Mouse (Mus musculus) heart, postnatal 10 days (tissue): ENCODE measurements around the gene Pid1. TPM values are rescaled to one million over a fixed set of nuclear protein-coding genes. Genes with fewer than 3 reads are reported as not detected.
"Not testable (repeated sequence)": the region's sequence is repeated elsewhere in the genome, so short reads cannot be mapped to it uniquely, and the experiment has no call there.

Experiments used
- DNase-seq, 2 experiments: peaks; one replicate each; pipeline ENCODE4 v3.0.0; 2021
- intact Hi-C: fragments of 180-260 bp; cut with DNase I; formaldehyde crosslinking; loops from one replicate; pipeline ENCODE4 v1.15.1; 2025
- total RNA-seq, 2 experiments: library from RNA; stranded (reverse); gene quantifications; 2 replicates each; pipeline ENCODE4 v1.2.3; 2021

Gene Pid1
- total RNA-seq, 2 experiments from 2014 or later, result 14.2 to 15.5 TPM

DNA sequence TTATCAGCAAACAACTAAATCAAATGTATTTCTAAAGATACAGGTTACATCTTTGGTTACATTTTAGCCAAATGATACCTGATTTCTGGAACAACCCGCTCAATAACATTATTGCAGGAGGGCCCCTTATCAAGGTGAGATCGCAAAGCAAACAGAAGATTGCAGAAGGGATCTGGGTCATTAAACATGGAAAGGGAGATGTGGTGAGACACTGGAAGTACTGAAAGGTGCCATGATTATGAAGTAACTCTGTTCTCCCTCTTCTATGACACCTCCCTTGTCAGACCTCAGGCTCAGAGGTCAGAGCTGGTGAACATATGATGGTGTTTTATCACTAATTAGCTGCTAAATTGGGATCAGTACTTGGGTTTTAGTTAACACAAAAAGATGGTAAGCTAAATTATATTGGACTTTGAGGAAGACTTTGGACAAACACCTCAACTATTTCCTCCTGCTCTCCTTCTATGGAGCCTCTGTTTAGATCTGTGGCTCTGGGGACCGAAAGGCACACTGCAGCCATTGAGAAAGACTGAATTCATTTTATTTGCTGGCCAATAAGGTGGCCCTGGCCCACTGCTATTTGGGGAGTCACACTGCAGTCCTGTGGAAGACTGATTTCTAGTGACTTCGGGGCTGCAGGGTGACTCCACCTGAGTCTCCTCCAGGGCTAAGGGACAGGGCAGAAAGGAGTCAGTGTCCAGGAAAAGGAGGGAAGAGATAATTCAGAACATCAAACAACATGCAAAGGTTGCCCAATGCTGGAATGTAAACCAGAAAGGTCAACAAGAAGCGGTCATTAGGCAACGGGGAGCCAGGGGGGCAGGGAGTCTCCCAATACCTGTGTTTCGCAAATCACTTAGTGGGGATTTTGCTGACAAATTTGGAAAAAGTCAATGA lies 85.4 kb downstream of the Pid1 start:
- no peak for DNase-seq
- intact Hi-C loops, result no loop called here

DNA sequence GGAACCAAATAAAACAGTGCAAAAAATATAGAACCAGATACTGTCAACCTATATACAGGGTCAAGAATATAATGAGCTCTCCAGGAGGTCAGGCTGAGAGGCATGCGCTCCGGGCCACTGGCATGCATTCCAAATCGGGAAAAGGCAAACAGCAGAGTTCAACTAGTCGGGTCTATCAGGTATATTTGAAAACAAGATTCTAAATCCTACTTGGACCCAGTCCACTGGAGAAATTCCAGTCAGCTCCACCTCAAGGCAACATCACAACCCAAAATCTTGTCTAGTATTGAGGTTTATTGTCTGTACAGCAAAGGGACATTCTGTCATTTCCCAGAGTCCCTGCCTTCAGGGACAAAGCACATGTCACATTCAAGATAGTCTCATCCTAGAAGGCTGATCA lies 91.0 kb downstream of the Pid1 start:
- intact Hi-C loops, result no loop called here
- no peak for DNase-seq

DNA sequence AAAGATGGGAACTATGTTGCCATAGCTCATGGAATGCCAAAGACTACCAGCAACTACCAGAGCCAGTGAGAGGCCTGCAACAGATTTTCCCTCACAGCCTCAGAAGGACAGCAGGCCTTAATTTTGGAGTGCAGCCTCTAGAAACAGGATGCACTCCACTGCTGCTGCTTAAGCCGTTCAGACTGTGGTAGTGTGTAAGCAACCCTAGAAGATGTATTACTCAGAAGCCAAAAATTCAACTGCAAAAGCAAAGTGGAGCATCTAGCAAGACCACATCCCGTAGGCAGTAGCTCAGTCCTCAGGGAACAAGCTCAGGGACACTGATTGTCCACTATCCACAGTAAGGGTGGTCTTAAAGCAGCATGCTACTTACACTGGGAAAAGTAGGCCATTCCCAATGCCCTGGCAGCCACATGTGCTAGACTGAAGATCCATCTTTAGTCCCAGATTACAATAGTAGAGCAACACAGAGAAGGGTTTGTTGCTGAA lies 92.2 kb downstream of the Pid1 start:
- intact Hi-C loops, result no loop called here
- no peak for DNase-seq

DNA sequence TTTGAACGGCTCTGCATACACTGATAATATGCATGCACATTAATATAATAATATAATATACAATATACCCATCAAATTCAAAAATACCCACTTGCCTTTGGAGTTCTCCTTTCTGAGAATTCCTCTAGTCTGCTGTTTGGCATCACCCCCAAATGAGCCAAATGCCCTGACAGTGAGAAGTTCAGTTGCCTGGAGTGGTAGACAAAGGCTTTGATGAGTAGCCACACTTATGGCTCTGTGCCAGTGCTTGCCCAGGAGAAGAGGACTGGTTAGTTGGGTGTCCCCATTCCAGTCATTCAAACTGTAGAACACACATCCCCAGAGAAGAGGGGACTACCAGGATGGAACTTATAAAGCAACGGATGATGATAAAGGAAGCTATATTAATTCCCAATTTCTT lies 106.3 kb downstream of the Pid1 start:
- no peak for DNase-seq

DNA sequence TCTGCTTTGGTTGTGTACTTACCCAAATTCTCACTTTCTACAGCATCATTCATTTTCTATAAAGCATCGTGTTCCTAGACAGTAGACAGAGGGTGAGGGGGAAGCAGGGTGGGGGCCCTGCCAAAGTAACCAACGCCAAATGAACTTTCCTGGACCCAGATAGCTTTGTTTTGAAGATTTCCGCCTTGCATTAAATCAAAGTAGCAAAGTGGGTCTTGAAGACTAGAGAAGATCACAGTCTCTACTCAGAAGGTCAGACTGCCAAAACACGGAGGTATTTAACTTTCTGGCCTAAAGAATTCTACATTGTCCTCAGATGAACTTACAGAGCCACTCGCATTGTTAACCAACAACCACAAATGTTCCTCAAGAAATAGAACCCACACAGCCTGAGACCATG lies 109.6 kb downstream of the Pid1 start:
- intact Hi-C loops, result no loop called here
- no peak for DNase-seq

More for the DNA sequence above, 106.3 kb downstream of the Pid1 start:
- intact Hi-C loops, result no loop called here

DNA sequence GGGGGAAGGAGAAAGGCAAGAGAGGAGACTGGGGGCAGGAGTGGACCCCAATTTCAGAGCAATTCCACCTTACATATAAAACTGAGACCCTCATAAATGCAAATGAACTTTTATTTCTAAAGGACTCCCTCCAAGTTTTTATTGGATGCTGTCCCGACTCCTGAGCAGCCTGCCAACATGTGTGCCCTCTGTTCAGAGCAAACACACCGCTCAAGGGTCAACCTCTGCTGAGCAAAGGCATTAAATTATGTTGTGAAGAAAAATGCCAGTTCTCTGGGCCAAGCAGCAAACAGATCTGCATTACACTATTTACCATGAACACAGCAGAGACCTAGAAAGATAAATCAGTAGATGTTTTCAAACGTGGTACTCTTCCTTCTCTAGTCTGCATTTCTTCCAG lies 110.1 kb downstream of the Pid1 start:
- intact Hi-C loops, result loop anchor here (2.0 kb wide), 1 partner anchor 27 kb away; no protein-coding TSS in a partner anchor
- no peak for DNase-seq

DNA sequence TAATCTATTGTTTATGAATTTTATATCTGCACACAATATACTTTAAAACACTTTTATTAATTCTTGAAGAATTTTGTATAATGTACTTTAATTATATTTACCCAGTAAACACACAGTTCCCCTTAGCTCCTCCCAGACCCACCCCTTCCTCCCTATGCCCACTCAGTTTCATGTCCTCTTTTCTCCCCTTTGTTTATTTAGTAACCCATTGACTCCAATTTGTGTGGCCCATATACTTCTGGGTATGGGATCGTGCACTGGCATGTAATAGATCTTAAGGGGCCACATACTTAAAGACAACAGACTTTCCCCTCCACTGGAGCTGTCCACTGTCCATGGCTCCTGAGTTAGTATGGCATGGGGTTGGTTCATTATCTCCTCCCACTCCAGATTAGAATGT lies 112.8 kb downstream of the Pid1 start:
- DNase-seq, result no peak
- intact Hi-C loops, result no loop called here

DNA sequence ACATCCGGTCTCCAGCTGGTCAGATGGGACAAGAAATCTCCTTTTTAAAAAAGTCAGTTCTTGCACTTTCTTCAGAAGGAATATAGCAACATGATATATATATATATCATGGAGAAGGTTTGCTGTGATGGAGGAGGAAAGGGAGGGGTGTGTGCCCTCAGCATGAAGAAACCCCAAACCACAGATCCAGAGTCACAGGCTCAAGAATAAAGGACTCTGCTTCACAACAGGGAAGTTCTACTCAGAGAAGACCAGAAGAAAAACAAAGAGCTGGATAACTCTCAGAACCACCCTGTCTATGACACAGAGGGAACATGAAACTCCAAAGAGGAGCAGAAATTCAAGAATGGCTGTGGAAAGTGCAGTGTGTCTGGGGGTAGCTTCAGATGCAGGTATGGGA lies 113.2 kb downstream of the Pid1 start:
- intact Hi-C loops, result no loop called here
- no peak for DNase-seq

DNA sequence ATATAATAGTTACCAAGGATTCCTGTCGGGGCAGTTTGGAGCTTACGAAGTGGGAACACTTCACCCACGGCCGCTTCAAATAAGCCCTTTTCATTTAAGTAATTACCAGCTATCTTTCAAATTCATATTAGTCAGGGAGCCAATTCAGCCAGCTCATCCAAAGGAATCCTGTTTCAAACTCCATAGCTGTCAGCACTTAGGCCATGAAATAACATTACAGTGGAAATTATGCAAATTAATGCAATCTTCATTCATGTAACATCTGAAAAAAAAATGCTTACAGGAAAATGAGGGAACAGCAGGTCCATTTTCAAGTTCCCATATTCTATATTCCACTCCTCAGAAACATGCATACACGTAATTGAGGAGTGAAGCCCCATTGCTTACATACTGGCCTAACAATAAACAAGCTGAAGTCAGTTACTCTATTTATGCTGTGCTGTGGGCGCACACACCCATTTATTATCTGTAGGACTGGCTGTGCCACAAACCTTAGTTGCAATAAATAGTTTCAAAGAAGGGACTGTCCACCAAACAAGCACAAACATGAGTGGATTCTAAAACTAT lies 114.1 kb downstream of the Pid1 start:
- DNase-seq, result no peak
- intact Hi-C loops, result no loop called here

DNA sequence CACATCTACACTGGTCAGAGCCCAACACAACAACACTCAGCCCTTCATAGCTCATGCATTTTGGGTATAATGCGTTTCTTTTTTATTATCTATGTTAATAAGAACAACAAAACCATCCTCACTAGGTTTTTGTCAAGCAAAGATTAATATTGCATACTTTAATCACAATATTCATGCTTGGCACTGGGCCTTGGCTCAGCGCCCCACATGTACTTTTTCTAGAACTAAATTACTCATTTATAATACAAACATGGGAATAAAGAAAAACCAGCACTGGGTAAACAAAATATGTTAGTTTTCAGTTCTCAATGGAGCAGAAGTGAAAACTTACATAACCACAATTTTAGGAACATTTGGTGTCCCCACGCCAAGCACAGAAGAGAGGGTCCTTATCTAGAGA lies 116.9 kb downstream of the Pid1 start:
- no peak for DNase-seq
- intact Hi-C loops, result no loop called here

DNA sequence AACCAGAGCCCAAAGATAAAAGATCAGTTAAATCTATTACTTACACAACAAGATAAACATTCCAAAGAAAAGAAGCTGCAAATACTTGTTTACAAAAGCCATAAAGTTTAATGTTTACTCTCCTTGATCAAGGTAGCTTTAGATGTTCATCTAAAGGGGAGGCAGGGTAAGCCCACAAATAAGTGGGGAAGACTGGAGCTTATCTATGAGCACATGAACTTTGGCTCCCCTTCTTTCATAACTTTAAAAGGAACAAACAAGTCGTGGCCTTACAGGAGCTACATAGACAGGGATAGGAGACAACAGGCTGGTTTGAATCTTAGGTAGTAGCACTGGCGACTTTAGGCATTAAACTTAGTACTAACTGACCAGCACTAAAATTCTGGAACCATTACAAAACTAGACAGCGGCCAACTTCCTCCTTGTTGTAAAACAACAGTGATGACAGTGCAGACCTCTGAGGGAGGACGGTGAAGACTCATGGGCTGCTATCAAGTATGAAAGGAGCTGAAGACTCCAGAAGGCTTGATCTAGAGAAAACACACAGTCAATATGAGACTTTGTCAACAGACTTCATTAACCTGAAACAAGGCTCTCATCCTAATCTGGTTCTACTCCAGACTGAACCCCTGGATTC lies 122.7 kb downstream of the Pid1 start:
- intact Hi-C loops, result no loop called here

DNA sequence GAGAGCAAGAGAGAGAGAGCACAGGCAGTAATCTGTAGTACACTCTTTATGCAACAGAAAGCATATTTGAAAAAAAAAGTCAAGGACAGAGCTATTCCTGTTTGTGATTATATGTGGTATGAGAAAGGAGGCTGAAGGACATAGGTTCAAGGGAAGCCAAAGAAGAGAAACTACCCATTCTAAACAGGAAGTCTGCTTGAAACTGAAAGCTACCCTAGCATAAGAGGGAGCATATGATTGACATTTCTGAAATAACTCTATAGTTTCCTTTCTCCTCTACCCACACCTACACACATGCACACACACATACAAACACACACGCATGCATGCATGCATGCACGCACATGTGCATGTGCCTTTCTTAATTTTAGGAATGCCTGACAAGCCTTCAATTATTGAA lies 123.8 kb downstream of the Pid1 start:
- DNase-seq, result no peak
- intact Hi-C loops, result no loop called here

More for the DNA sequence above, 122.7 kb downstream of the Pid1 start:
- DNase-seq, result peak in 1 of 2 experiments; percentile 12

DNA sequence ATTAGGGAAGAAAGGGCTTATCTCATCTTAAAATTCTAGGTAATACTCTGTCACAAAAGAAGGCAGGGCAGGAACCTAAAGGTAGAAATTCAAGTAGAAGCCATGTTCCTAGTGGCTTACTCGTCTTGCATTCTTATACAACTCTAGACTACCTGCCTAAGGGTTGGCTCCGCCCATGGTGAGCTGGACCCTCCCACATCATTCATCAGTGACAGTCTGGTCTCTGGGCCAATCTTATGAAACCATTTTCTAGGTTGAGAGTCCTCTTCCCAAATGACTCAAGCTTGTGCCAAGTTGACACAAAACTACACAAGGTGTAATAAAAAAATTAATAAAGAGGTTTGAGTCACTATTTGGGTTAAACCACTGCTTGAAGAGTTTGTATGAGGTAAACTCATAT lies 133.5 kb downstream of the Pid1 start:
- intact Hi-C loops, result no loop called here
- no peak for DNase-seq

DNA sequence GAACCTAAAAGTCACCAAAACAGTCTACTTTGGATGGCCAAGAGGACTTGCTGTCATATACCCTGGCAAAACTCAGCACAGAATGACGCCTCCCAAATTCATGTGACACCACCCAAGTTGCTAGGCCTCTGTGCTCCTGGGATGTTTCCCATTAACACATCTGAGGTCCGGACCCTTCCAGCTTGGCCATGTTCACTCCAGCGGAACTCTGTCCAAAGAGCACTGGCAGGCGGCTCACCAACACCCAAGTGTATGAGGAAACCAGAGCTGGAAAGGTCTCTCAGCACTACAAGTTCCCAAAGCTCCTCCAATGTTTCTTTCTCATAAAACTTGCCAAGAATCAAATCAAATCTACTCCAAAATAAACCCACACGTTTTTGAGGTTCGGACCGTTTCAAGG lies 138.4 kb downstream of the Pid1 start:
- intact Hi-C loops, result no loop called here
- DNase-seq, result peak; percentile 50 to 70

DNA sequence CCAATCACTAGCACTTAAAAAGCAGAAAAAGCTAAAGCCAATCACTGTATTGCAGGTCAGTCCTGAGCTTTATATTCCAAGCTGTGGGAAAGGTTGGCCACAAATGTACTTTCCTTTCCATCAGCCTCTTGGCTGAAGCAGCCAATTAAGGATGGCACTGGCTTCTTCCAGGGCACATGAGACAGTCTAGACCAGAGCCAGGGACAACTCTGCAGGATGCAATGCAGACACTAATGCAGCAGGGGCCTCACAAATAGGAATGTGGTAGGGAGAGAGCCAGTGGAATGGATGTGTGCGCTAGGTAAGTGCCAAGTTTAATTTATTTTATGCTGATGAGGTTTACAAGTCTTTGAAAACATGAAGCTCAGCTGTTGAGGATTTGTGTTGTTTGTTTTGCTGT lies 141.9 kb downstream of the Pid1 start:
- no peak for DNase-seq
- intact Hi-C loops, result no loop called here

DNA sequence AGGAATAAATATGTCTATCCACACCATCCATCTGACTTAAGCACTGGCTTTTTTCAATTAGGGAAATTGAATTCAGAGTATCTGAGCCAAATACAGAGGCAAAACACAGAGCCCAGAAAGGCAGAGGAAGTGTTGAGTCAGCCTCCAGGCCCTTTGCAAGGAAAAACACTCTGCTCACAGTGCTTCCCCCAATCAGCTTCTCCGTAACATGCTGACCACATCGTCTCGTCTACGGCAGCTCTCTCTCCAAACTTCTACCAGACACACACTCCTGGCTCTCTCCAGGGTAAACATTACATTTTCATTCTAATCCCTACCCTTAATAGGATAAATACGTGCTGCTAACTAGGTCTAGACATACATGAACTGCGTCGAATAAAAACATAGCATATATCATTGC lies 145.4 kb downstream of the Pid1 start:
- intact Hi-C loops, result no loop called here

DNA sequence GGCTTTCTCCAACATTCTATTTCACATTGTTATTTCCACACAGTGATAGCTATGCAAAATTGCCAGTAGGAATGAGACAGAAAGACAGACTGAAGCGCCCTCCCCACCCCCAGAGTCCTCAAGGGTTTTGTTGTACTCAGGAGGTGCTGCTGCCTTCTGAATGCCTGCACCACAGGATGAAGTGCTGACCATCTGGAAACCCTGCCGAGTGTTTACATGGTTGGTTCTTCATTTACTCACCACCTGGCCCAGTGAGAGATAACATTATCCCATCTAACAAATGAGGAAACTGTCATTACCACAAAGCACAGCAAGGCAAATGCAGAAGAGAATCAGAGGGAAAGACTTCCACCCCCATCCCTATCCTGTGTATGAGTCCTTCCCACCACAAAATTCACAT lies 146.2 kb downstream of the Pid1 start:
- DNase-seq, result peak in 1 of 2 experiments; percentile 5
- intact Hi-C loops, result no loop called here

More for the DNA sequence above, 145.4 kb downstream of the Pid1 start:
- peak; percentile 54 to 57 for DNase-seq

DNA sequence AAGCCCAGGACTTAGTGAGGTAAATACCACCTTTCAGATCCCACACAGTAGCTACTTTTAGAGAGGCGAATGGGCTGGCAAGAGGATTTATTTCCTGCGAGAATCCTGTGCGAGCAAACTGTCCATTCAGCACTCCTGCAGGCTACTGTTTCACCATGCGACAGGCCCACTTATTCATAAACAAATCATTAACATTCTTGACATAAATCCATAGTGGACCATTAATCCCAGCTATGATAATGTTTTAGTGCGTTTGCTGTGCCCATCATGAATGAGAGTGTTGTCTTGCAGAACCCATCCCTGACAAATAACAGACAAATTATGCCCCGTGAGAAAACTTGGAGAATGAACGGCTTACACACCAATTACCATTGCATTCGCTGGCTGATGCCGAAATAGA lies 152.5 kb downstream of the Pid1 start:
- intact Hi-C loops, result no loop called here
- no peak for DNase-seq

DNA sequence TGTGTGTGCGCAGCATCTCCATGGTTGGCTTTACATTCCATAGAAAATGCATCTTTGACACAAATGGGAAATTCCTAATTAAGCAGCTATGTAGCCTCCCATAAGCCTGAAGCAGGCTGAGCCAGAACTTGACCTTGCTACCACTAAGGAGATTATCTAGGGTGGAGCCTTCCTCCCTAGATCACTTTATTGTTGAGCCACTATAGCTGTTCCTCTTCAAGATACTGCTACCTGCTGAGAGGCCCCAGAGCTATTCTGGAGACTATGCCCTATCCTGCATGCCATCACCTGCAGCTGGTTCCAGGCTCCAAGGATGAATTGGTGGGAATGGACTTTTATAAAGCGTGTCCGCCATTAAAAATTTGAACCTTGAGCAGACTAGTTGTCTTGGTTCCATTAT lies 158.2 kb downstream of the Pid1 start:
- intact Hi-C loops, DNase-seq: not testable (repeated sequence)

DNA sequence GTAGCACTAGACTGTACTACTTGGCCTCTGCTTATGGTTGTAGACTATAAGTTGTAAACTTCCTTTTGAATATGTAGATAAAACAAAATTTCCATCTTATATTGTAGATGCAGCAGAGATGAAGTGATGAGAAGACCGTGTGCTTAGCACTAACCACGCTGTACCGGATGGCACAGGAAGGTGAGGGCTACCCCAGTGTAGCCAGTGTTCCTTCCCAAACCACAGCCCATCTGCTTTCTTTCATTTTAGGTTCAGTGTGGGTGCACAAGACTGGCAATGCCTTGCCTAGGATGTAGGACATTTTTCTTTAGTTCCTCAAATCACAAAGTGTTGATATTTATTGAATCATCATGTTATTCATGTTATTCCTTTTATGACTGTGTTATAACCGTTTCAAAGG lies 160.5 kb downstream of the Pid1 start:
- intact Hi-C loops, result no loop called here
- DNase-seq, result no peak

DNA sequence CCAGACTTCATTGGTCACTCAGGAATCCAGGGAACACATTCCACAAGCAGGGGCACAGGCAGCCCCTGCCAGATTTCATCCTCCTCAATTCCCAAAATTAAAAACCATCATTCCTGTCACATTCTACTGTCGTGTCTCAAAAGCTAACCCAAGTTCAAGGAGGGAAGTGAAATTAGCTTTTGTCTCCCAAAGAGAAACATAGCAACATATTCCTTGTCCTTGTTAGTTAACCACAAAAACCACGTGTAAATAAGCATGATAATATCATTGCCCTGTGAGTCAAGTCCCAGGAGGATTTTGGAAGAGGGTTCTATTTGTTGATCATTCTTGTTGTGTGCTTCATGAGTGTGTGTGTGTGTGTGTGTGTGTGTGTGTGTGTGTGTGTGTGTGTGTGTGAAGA lies 164.1 kb downstream of the Pid1 start:
- intact Hi-C loops, result no loop called here
- DNase-seq, result no peak

DNA sequence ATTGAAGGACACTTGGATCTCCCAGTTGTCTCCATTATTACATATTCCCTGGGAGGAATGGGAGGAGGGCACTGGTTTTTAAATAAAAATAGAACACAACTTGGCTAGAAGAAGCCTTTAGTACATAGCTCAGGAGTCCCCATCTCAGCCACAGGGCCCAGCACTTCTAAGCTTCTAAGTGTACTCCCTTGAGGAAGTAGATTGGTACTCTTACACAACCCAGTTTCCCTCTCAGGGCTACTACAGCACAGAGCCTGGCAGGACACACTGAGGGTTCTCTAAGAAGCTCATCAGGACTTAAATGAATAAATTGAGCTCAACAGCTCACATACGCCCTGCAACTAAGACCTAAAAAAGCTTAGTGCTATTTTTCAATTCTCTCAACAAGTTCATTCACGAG lies 165.1 kb downstream of the Pid1 start:
- DNase-seq, result no peak
- intact Hi-C loops, result no loop called here
